Mouse (Mus musculus): Measurements from ENCODE around the gene Smarcc2.
"Not testable (repeated sequence)": the region's sequence is repeated elsewhere in the genome, so short reads cannot be mapped to it uniquely, and the experiment has no call there.

The Smarcc2 gene

GRCm38 (mm10) chr10:128493695-128494666 is 34.9 kb downstream of the Smarcc2 start, which contains the start of gene Myl6:
Gene Myl6, minus strand, starts transcription at chr10:128494145.
- DNase-seq (ENCODE audit: low spot score in 2 of 2), result peak; percentile 94 to 97

GRCm38 (mm10) chr10:128494667-128495245 is 35.7 kb downstream of the Smarcc2 start:
- DNase-seq (ENCODE audit: low spot score in 2 of 2), result no peak

GRCm38 (mm10) chr10:128495270-128495669 is 36.2 kb downstream of the Smarcc2 start:
- DNase-seq (ENCODE audit: low spot score in 2 of 2), result no peak

- DNase-seq (ENCODE audit: low spot score in 2 of 2), result no peak
Observed at GRCm38 (mm10) chr10:128495903-128496302, 36.9 kb downstream of the Smarcc2 start.

- no peak for DNase-seq (ENCODE audit: low spot score in 2 of 2)
Observed at GRCm38 (mm10) chr10:128496509-128497077, 37.5 kb downstream of the Smarcc2 start.

GRCm38 (mm10) chr10:128497134-128497737 is 38.2 kb downstream of the Smarcc2 start:
- no peak for DNase-seq (ENCODE audit: low spot score in 2 of 2)

- peak; percentile 87 to 94 for DNase-seq (ENCODE audit: low spot score in 2 of 2)
Observed at GRCm38 (mm10) chr10:128498590-128498989, 39.5 kb downstream of the Smarcc2 start, which contains the start of gene Myl6b. Gene Myl6b, minus strand, starts transcription at chr10:128498685.

GRCm38 (mm10) chr10:128499116-128499671 is 40.1 kb downstream of the Smarcc2 start:
- peak; percentile 56 to 57 for DNase-seq (ENCODE audit: low spot score in 2 of 2)

- no peak for DNase-seq (ENCODE audit: low spot score in 2 of 2)
Observed at GRCm38 (mm10) chr10:128502341-128502740, 43.3 kb downstream of the Smarcc2 start.

GRCm38 (mm10) chr10:128503532-128503931 is 44.5 kb downstream of the Smarcc2 start:
- DNase-seq (ENCODE audit: low spot score in 2 of 2), result no peak

GRCm38 (mm10) chr10:128504012-128504411 is 45.0 kb downstream of the Smarcc2 start:
- DNase-seq (ENCODE audit: low spot score in 2 of 2), result no peak

- DNase-seq (ENCODE audit: low spot score in 2 of 2), result no peak
Observed at GRCm38 (mm10) chr10:128504641-128505370, 45.8 kb downstream of the Smarcc2 start.

- not testable (repeated sequence) for DNase-seq (ENCODE audit: low spot score in 2 of 2)
Observed at GRCm38 (mm10) chr10:128505371-128505667, 46.3 kb downstream of the Smarcc2 start.

- DNase-seq (ENCODE audit: low spot score in 2 of 2), result no peak
Observed at GRCm38 (mm10) chr10:128505974-128506373, 46.9 kb downstream of the Smarcc2 start.

- DNase-seq (ENCODE audit: low spot score in 2 of 2), result no peak
Observed at GRCm38 (mm10) chr10:128508260-128508659, 49.2 kb downstream of the Smarcc2 start.

- no peak for DNase-seq (ENCODE audit: low spot score in 2 of 2)
Observed at GRCm38 (mm10) chr10:128509203-128509602, 50.2 kb downstream of the Smarcc2 start.

- DNase-seq (ENCODE audit: low spot score in 2 of 2), result no peak
Observed at GRCm38 (mm10) chr10:128509831-128510230, 50.8 kb downstream of the Smarcc2 start.

GRCm38 (mm10) chr10:128510301-128510700 is 51.3 kb downstream of the Smarcc2 start:
- no peak for DNase-seq (ENCODE audit: low spot score in 2 of 2)

GRCm38 (mm10) chr10:128511189-128511588 is 52.1 kb downstream of the Smarcc2 start:
- DNase-seq (ENCODE audit: low spot score in 2 of 2), result no peak

- no peak for DNase-seq (ENCODE audit: low spot score in 2 of 2)
Observed at GRCm38 (mm10) chr10:128511761-128512160, 52.7 kb downstream of the Smarcc2 start.

GRCm38 (mm10) chr10:128515044-128515443 is 56.0 kb downstream of the Smarcc2 start:
- DNase-seq (ENCODE audit: low spot score in 2 of 2), result no peak

Data from urinary bladder, adult 18-20 months (tissue).